Mouse (Mus musculus) liver, embryonic 14.5 days (tissue): ENCODE results near the gene A830031A19Rik. TPM values are rescaled to one million over a fixed set of nuclear protein-coding genes. Genes with fewer than 3 reads are reported as not detected.
A peak's percentile ranks its signal among the peaks of the same experiment; 100 is the strongest.

Experiments used
- ATAC-seq: fragments of 200-750 bp; cut with Nextera tagmentation; 2 replicates; pipeline ENCODE4 v1.8.0; 2017; ENCODE audit warnings: moderate number of reproducible peaks, mild to moderate bottlenecking, moderate library complexity; ENCODE audit not compliant: insufficient read depth
- DNase-seq, 3 experiments: peaks; one replicate each; pipeline ENCODE4 v3.0.0-alpha.2; 2012 to 2013; ENCODE audit warnings: low read depth in 3 of 3, low spot score in 3 of 3
- H3K27ac ChIP-seq: fragments of 300-500 bp; sonication (generic); 2 replicates; pipeline ENCODE4 v1.5.1; 2014; ENCODE audit warnings: moderate library complexity, mild to moderate bottlenecking, control low read depth, inconsistent platforms
- H3K27me3 ChIP-seq: fragments of 300-500 bp; sonication (generic); 2 replicates; pipeline ENCODE4 v1.6.1; 2014; ENCODE audit warnings: mild to moderate bottlenecking, low read length, moderate library complexity; ENCODE audit not compliant: control insufficient read depth, insufficient read depth
- H3K36me3 ChIP-seq: fragments of 300-500 bp; sonication (generic); replicated peaks from 2 replicates; pipeline ENCODE4 v1.6.1; 2014; ENCODE audit warnings: low read depth; ENCODE audit not compliant: control insufficient read depth, insufficient read depth
- H3K4me1 ChIP-seq, 2 experiments: fragments of 200-500 bp in 1 of 2; fragments of 300-500 bp in 1 of 2; sonication (generic) in 1 of 2; replicated peaks; 2 replicates each; pipeline ENCODE4 v1.6.1; 2012 to 2014; ENCODE audit warnings: antibody characterized with exemption in 1 of 2, inconsistent platforms in 1 of 2, low read length in 1 of 2; ENCODE audit not compliant: control insufficient read depth in 2 of 2, insufficient read depth in 2 of 2
- H3K4me2 ChIP-seq: fragments of 300-500 bp; sonication (generic); 2 replicates; pipeline ENCODE4 v1.6.1; 2014; ENCODE audit warnings: low read depth, mild to moderate bottlenecking, control low read depth, moderate library complexity
- H3K4me3 ChIP-seq, 2 experiments: fragments of 200-500 bp in 1 of 2; fragments of 300-500 bp in 1 of 2; sonication (generic) in 1 of 2; 2 replicates each; pipeline ENCODE4 v1.5.1; 2012 to 2014; ENCODE audit warnings: low read depth in 2 of 2, low read length in 2 of 2, mild to moderate bottlenecking in 2 of 2, control low read depth in 1 of 2, inconsistent platforms in 1 of 2, moderate library complexity in 1 of 2; ENCODE audit not compliant: insufficient read depth in 1 of 2
- H3K9ac ChIP-seq: fragments of 300-500 bp; sonication (generic); replicated peaks from 2 replicates; pipeline ENCODE4 v1.6.1; 2014; ENCODE audit warnings: mild to moderate bottlenecking, control low read depth, moderate library complexity
- H3K9me3 ChIP-seq: fragments of 300-500 bp; sonication (generic); 2 replicates; pipeline ENCODE4 v1.6.1; 2016; ENCODE audit warnings: low read length, mixed read lengths; ENCODE audit not compliant: control insufficient read depth
- CTCF ChIP-seq: IDR thresholded peaks from 2 replicates; pipeline ENCODE4 v1.5.1; 2016; ENCODE audit warnings: antibody characterized with exemption, low read depth, control low read depth
- EP300 ChIP-seq: IDR thresholded peaks from 2 replicates; pipeline ENCODE4 v1.6.1; 2016; ENCODE audit warnings: antibody characterized with exemption, low read depth
- WGBS: fragments of 180-500 bp; shearing (Covaris S2); extraction: QIAGEN DNeasy Blood & Tissue Kit; methylation state at CpG from one replicate; pipeline ENCODE4 v1.1.7; 2014; ENCODE audit not compliant: insufficient replicate concordance; 5-methylcytosine and 5-hydroxymethylcytosine counted together
- polyA plus RNA-seq, 2 experiments: library from polyadenylated mRNA; depleted of rRNA in 1 of 2; stranded (reverse) in 1 of 2; unstranded in 1 of 2; fragments of >200 nt; fragmentation: Nextera tagmentation in 1 of 2; extraction: Ambion mirVana in 1 of 2; gene quantifications; 2 replicates each; pipeline versions ENCODE4 v1.2.1 to v1.2.3; 2012 to 2014

The A830031A19Rik gene
- polyA plus RNA-seq, 2 experiments, result not detected

GRCm38 (mm10) chr11:24061819-24062218, 13.0 kb downstream of the A830031A19Rik start:
- Histone ChIP-seq H3K4me3 (no peak overlapping the region), H3K27me3 (peaks cover 42% of the 10 kb centered on the region), H3K9ac (no peak overlapping the region), H3K9me3 (no peaks in the 10 kb centered on the region), H3K36me3 (no peaks in the 10 kb centered on the region), H3K27ac (no peak overlapping the region), H3K4me1 (no peaks in the 10 kb centered on the region), H3K4me2 (no peak overlapping the region)
- ATAC-seq, result no peak
- no peak for DNase-seq
- no peak for TF ChIP-seq CTCF
- no peak for TF ChIP-seq EP300
- under 1% methylated on average over 14 of the region's 14 CpGs for WGBS

- DNase-seq (no peak), ATAC-seq (no peak)
- no peak overlapping the region for H3K27ac ChIP-seq
- TF ChIP-seq EP300, result no peak
- no peak overlapping the region for H3K9ac ChIP-seq
- no peaks in the 10 kb centered on the region for H3K36me3 ChIP-seq
- H3K4me1 ChIP-seq, result no peaks in the 10 kb centered on the region
- no peaks in the 10 kb centered on the region for H3K9me3 ChIP-seq
- 16% methylated on average over 5 of the region's 5 CpGs for WGBS
- no peak overlapping the region for H3K4me2 ChIP-seq
- H3K27me3 ChIP-seq, result peaks cover 42% of the 10 kb centered on the region
- 0 out of 4 replicates have a peak overlapping the region, but pooled peaks of 1 of the 2 experiments have one; percentile 10 for H3K4me3 ChIP-seq
These were observed 14.4 kb downstream of the A830031A19Rik start for GRCm38 (mm10) chr11:24060428-24060827.

- ATAC-seq (no peak), DNase-seq (no peak)
- Histone ChIP-seq H3K4me1 (no peaks in the 10 kb centered on the region), H3K9me3 (no peaks in the 10 kb centered on the region), H3K27me3 (peaks cover 42% of the 10 kb centered on the region), H3K9ac (no peak overlapping the region), H3K4me2 (no peak overlapping the region), H3K27ac (no peak overlapping the region), H3K36me3 (no peaks in the 10 kb centered on the region), H3K4me3 (no peak overlapping the region)
- WGBS, result 18% methylated on average over 1 of the region's 1 CpGs
- TF ChIP-seq CTCF (no peak), EP300 (no peak)
These were observed 15.7 kb downstream of the A830031A19Rik start for GRCm38 (mm10) chr11:24059137-24059536.

GRCm38 (mm10) chr11:24052882-24053281, 22.0 kb downstream of the A830031A19Rik start:
- no peaks in the 10 kb centered on the region for H3K36me3 ChIP-seq
- DNase-seq (peak in 1 of 3 experiments; percentile 4), ATAC-seq (no peak)
- no peaks in the 10 kb centered on the region for H3K9me3 ChIP-seq
- peak; percentile 57 for TF ChIP-seq CTCF
- TF ChIP-seq EP300, result no peak
- H3K9ac ChIP-seq, result no peak overlapping the region
- no peaks in the 10 kb centered on the region; the same call in 1 of the 2 replicates for H3K27me3 ChIP-seq
- H3K4me2 ChIP-seq, result no peak overlapping the region
- no peaks in the 10 kb centered on the region for H3K4me1 ChIP-seq
- H3K27ac ChIP-seq, result no peak overlapping the region
- 49% methylated on average over 6 of the region's 6 CpGs for WGBS
- no peak overlapping the region for H3K4me3 ChIP-seq

- ATAC-seq, result no peak
- H3K4me3 ChIP-seq, result no peak overlapping the region
These were observed 24.7 kb downstream of the A830031A19Rik start for GRCm38 (mm10) chr11:24050032-24050757.

More at GRCm38 (mm10) chr11:24050032-24050757, 24.7 kb downstream of the A830031A19Rik start:
- WGBS, result 66% methylated on average over 11 of the region's 11 CpGs
- no peaks in the 10 kb centered on the region for H3K36me3 ChIP-seq
- H3K9me3 ChIP-seq, result no peaks in the 10 kb centered on the region
- no peak overlapping the region for H3K4me2 ChIP-seq
- H3K4me1 ChIP-seq, result no peaks in the 10 kb centered on the region
- no peak for DNase-seq
- H3K9ac ChIP-seq, result no peak overlapping the region
- TF ChIP-seq CTCF (no peak), EP300 (no peak)
- H3K27ac ChIP-seq, result no peak overlapping the region
- H3K27me3 ChIP-seq, result no peaks in the 10 kb centered on the region; the same call in 1 of the 2 replicates
